Mouse (Mus musculus): ENCODE results near the gene Nedd9.

The Nedd9 gene

GRCm38 (mm10) chr13:41350589-41350988 lies 136.6 kb downstream of the Nedd9 start:
- in situ Hi-C loops (cut with MboI; ENCODE audit: low sequenced_read_pairs), result no loop called here

- in situ Hi-C loops (cut with MboI; ENCODE audit: low sequenced_read_pairs), result no loop called here
Measured at GRCm38 (mm10) chr13:41349770-41350169, 137.4 kb downstream of the Nedd9 start.

- in situ Hi-C loops (cut with MboI; ENCODE audit: low sequenced_read_pairs), result no loop called here
Measured at GRCm38 (mm10) chr13:41345756-41346155, 141.4 kb downstream of the Nedd9 start.

- in situ Hi-C loops (cut with MboI; ENCODE audit: low sequenced_read_pairs), result no loop called here
Measured at GRCm38 (mm10) chr13:41345306-41345705, 141.9 kb downstream of the Nedd9 start.

GRCm38 (mm10) chr13:41343887-41344266 lies 143.3 kb downstream of the Nedd9 start:
- in situ Hi-C loops (cut with MboI; ENCODE audit: low sequenced_read_pairs), result no loop called here

- in situ Hi-C loops (cut with MboI; ENCODE audit: low sequenced_read_pairs), result no loop called here
Measured at GRCm38 (mm10) chr13:41343163-41343886, 143.8 kb downstream of the Nedd9 start.

GRCm38 (mm10) chr13:41341422-41341821 lies 145.7 kb downstream of the Nedd9 start:
- in situ Hi-C loops (cut with MboI; ENCODE audit: low sequenced_read_pairs), result no loop called here

GRCm38 (mm10) chr13:41339653-41340351 lies 147.4 kb downstream of the Nedd9 start:
- in situ Hi-C loops (cut with MboI; ENCODE audit: low sequenced_read_pairs), result no loop called here

GRCm38 (mm10) chr13:41339195-41339594 lies 148.0 kb downstream of the Nedd9 start:
- in situ Hi-C loops (cut with MboI; ENCODE audit: low sequenced_read_pairs), result no loop called here

GRCm38 (mm10) chr13:41337407-41337806 lies 149.8 kb downstream of the Nedd9 start:
- in situ Hi-C loops (cut with MboI; ENCODE audit: low sequenced_read_pairs), result no loop called here

GRCm38 (mm10) chr13:41336260-41336659 lies 150.9 kb downstream of the Nedd9 start:
- in situ Hi-C loops (cut with MboI; ENCODE audit: low sequenced_read_pairs), result no loop called here

GRCm38 (mm10) chr13:41335767-41336166 lies 151.4 kb downstream of the Nedd9 start:
- in situ Hi-C loops (cut with MboI; ENCODE audit: low sequenced_read_pairs), result no loop called here

- in situ Hi-C loops (cut with MboI; ENCODE audit: low sequenced_read_pairs), result no loop called here
Measured at GRCm38 (mm10) chr13:41334641-41335000, 152.5 kb downstream of the Nedd9 start.

GRCm38 (mm10) chr13:41333889-41334640 lies 153.1 kb downstream of the Nedd9 start:
- in situ Hi-C loops (cut with MboI; ENCODE audit: low sequenced_read_pairs), result no loop called here

GRCm38 (mm10) chr13:41331671-41332340 lies 155.4 kb downstream of the Nedd9 start:
- in situ Hi-C loops (cut with MboI; ENCODE audit: low sequenced_read_pairs), result no loop called here

- in situ Hi-C loops (cut with MboI; ENCODE audit: low sequenced_read_pairs), result no loop called here
Measured at GRCm38 (mm10) chr13:41330589-41331345, 156.4 kb downstream of the Nedd9 start.

- in situ Hi-C loops (cut with MboI; ENCODE audit: low sequenced_read_pairs), result no loop called here
Measured at GRCm38 (mm10) chr13:41330051-41330450, 157.1 kb downstream of the Nedd9 start.

- in situ Hi-C loops (cut with MboI; ENCODE audit: low sequenced_read_pairs), result no loop called here
Measured at GRCm38 (mm10) chr13:41328481-41328880, 158.7 kb downstream of the Nedd9 start.

GRCm38 (mm10) chr13:41327546-41327945 lies 159.6 kb downstream of the Nedd9 start:
- in situ Hi-C loops (cut with MboI; ENCODE audit: low sequenced_read_pairs), result no loop called here

- in situ Hi-C loops (cut with MboI; ENCODE audit: low sequenced_read_pairs), result no loop called here
Measured at GRCm38 (mm10) chr13:41326134-41326533, 161.0 kb downstream of the Nedd9 start.
